In genomic region chr4:45015615-45016014, GRCm38 (mm10) we compare ENCODE assay signal across 9 mouse cellular contexts. TPM values are rescaled to one million over a fixed set of nuclear protein-coding genes. Genes with fewer than 3 reads are reported as not detected.
DNase-seq lines count a peak whose midpoint lies in the region; ATAC-seq and TF ChIP-seq lines count a peak whose summit lies in the region.
"Had no signal": no experiment of that assay in that cellular context is flagged by ENCODE, and none has a peak within 500 bp of the region (broad histone marks: within the 10 kb centered on the region; RNA-seq: fewer than 3 reads in every experiment).

No protein-coding gene starts in this region.

- H3K9ac ChIP-seq in limb, embryonic 14.5 days (ENCODE audit: low read depth, low read length, severe bottlenecking), result no peak overlapping the region
- H3K9ac ChIP-seq: neural tube, embryonic 13.5 days had no signal

- H3K4me1 ChIP-seq in megakaryocyte, embryonic 14.5 days, result peaks cover 57% of the 10 kb centered on the region
- H3K4me1 ChIP-seq in limb, embryonic 14.5 days (ENCODE audit: control insufficient read depth, insufficient read depth, low read length), result peaks cover 11% of the 10 kb centered on the region

- no peak for ATAC-seq in megakaryocyte, adult 5-6 weeks (ENCODE audit: poor library complexity, severe bottlenecking)
- ATAC-seq in limb, embryonic 14.5 days (ENCODE audit: low FRiP score, low read depth), result no peak

- no peak for TF ChIP-seq POLR2A in limb, embryonic 14.5 days (IDR thresholded peaks at IDR 0.05; ENCODE audit: borderline replicate concordance, extremely low read depth, insufficient read depth, insufficient read length)

- H3K4me3 ChIP-seq in megakaryocyte, embryonic 14.5 days (replicated peaks), result peak overlapping the region; percentile 56
- H3K4me3 ChIP-seq in limb, embryonic 14.5 days (replicated peaks; ENCODE audit: low read length), result no peak overlapping the region
- H3K4me3 ChIP-seq: neural tube, embryonic 13.5 days had no signal

- H3K4me2 ChIP-seq in limb, embryonic 14.5 days (replicated peaks; ENCODE audit: low read depth, low read length, severe bottlenecking), result no peak overlapping the region
- H3K4me2 ChIP-seq: neural tube, embryonic 13.5 days had no signal

- peak; percentile 51 to 61 for DNase-seq in adrenal gland, adult 18-20 months (ENCODE audit: low spot score in 2 of 2)
- DNase-seq in adrenal gland, adult 8-10 months, result no peak
- DNase-seq in cerebellum, adult 9-10 months, result peak; percentile 69
- peak; percentile 78 for DNase-seq in heart, postnatal 4 days
- DNase-seq in limb, embryonic 14.5 days (ENCODE audit: low spot score), result peak; percentile 70
- DNase-seq in right cerebral cortex, postnatal 10 days (ENCODE audit: low spot score in 2 of 2), result peak; percentile 68 to 79

- no peaks in the 10 kb centered on the region for H3K27me3 ChIP-seq in megakaryocyte, embryonic 14.5 days (replicated peaks)
- H3K27me3 ChIP-seq in limb, embryonic 14.5 days (ENCODE audit: control insufficient read depth, insufficient read depth, low read length), result no peaks in the 10 kb centered on the region
- H3K27me3 ChIP-seq: neural tube, embryonic 13.5 days had no signal

- H3K27ac ChIP-seq in limb, embryonic 14.5 days (replicated peaks; ENCODE audit: low read depth, low read length), result no peak overlapping the region
- H3K27ac ChIP-seq: neural tube, embryonic 13.5 days had no signal

- H3K9me3 ChIP-seq in megakaryocyte, embryonic 14.5 days, result no peaks in the 10 kb centered on the region
- no peaks in the 10 kb centered on the region for H3K9me3 ChIP-seq in limb, embryonic 14.5 days (ENCODE audit: control insufficient read depth, low read length)
- H3K9me3 ChIP-seq: neural tube, embryonic 13.5 days had no signal

- WGBS in limb, embryonic 14.5 days, result 15% methylated on average over 3 of the region's 3 CpGs

- peaks cover 6% of the 10 kb centered on the region for H3K36me3 ChIP-seq in megakaryocyte, embryonic 14.5 days (replicated peaks; ENCODE audit: low read length)
- no peaks in the 10 kb centered on the region for H3K36me3 ChIP-seq in limb, embryonic 14.5 days (ENCODE audit: control insufficient read depth, insufficient read depth, low read length)
- H3K36me3 ChIP-seq: neural tube, embryonic 13.5 days had no signal

RNA-seq across cellular contexts. Expression of gene Polr1e, which starts 2.8 kb away (rescaled TPM):
- 10 to 100 TPM; 14.0 to 15.7 TPM for total RNA-seq in adrenal gland, adult 18-20 months (2021)
- total RNA-seq in adrenal gland, adult 8-10 months (2022), result 10 to 100 TPM; 13.7 to 24.5 (median 17.6) TPM
- polyA plus RNA-seq in megakaryocyte, embryonic 14.5 days (2012; ENCODE audit: insufficient read depth, low replicate concordance), result 2.7 TPM in 1 of 2 replicates, not detected in the other
- 25.3 and 25.9 TPM in 2 replicates for total RNA-seq in megakaryocyte, adult 5-6 weeks (2015)
- total RNA-seq in megakaryocyte, adult 5-6 weeks (2017), result 21.0 and 24.3 TPM in 2 replicates
- 10 to 100 TPM; 41.6 to 45.0 TPM for total RNA-seq in heart, postnatal 4 days (2021)
- 19.3 and 22.2 TPM in 2 replicates for polyA plus RNA-seq in limb, embryonic 14.5 days (2012; rRNA removed)
- 36.5 and 38.8 TPM in 2 replicates for polyA plus RNA-seq in limb, embryonic 14.5 days (2014; fragmentation: Nextera tagmentation; extraction: Ambion mirVana)

RNA-seq across cellular contexts. Expression of gene Zbtb5, which starts 3.4 kb away (rescaled TPM):
- 1 to 10 TPM; 9.7 to 10.0 TPM for total RNA-seq in adrenal gland, adult 18-20 months (2021)
- 10 to 100 TPM; 11.4 to 14.5 (median 13.5) TPM for total RNA-seq in adrenal gland, adult 8-10 months (2022)
- 0.89 TPM in 1 of 2 replicates, not detected in the other for polyA plus RNA-seq in megakaryocyte, embryonic 14.5 days (2012; ENCODE audit: insufficient read depth, low replicate concordance)
- 5.6 and 8.0 TPM in 2 replicates for total RNA-seq in megakaryocyte, adult 5-6 weeks (2015)
- 9.0 TPM in 2 replicates for total RNA-seq in megakaryocyte, adult 5-6 weeks (2017)
- total RNA-seq in heart, postnatal 4 days (2021), result 10 to 100 TPM; 10.5 to 11.9 TPM
- 16.0 and 21.2 TPM in 2 replicates for polyA plus RNA-seq in limb, embryonic 14.5 days (2012; rRNA removed)
- 27.4 and 29.3 TPM in 2 replicates for polyA plus RNA-seq in limb, embryonic 14.5 days (2014; fragmentation: Nextera tagmentation; extraction: Ambion mirVana)

RNA-seq across cellular contexts. Expression of gene Grhpr, which starts 34.4 kb away (rescaled TPM):
- total RNA-seq in adrenal gland, adult 18-20 months (2021), result 100 to 1,000 TPM; 147 to 159 TPM
- total RNA-seq in adrenal gland, adult 8-10 months (2022), result 100 to 1,000 TPM; 223 to 249 (median 233) TPM
- polyA plus RNA-seq in megakaryocyte, embryonic 14.5 days (2012; ENCODE audit: insufficient read depth, low replicate concordance), result 37.4 and 99.0 TPM in 2 replicates
- 6.5 and 7.0 TPM in 2 replicates for total RNA-seq in megakaryocyte, adult 5-6 weeks (2015)
- 2.7 and 2.8 TPM in 2 replicates for total RNA-seq in megakaryocyte, adult 5-6 weeks (2017)
- 10 to 100 TPM; 46.6 to 47.0 TPM for total RNA-seq in heart, postnatal 4 days (2021)
- 42.1 and 48.0 TPM in 2 replicates for polyA plus RNA-seq in limb, embryonic 14.5 days (2012; rRNA removed)
- 49.3 and 51.2 TPM in 2 replicates for polyA plus RNA-seq in limb, embryonic 14.5 days (2014; fragmentation: Nextera tagmentation; extraction: Ambion mirVana)

Comparison
In these comparisons a context has a peak if more than half of its experiments do, and no peak if none do; other contexts are left out.
1. RNA of gene Grhpr, which starts 34.4 kb away (total RNA-seq): 223 to 249 TPM in adrenal gland, adult 8-10 months, 147 to 159 TPM in adrenal gland, adult 18-20 months and 46.6 to 47.0 TPM in heart, postnatal 4 days; 2.7 to 7.0 TPM in megakaryocyte, adult 5-6 weeks; every median in the first group is over 4 times any median in the second.